Mouse (Mus musculus): Measurements from ENCODE around the gene Zfp804a.

DNA sequence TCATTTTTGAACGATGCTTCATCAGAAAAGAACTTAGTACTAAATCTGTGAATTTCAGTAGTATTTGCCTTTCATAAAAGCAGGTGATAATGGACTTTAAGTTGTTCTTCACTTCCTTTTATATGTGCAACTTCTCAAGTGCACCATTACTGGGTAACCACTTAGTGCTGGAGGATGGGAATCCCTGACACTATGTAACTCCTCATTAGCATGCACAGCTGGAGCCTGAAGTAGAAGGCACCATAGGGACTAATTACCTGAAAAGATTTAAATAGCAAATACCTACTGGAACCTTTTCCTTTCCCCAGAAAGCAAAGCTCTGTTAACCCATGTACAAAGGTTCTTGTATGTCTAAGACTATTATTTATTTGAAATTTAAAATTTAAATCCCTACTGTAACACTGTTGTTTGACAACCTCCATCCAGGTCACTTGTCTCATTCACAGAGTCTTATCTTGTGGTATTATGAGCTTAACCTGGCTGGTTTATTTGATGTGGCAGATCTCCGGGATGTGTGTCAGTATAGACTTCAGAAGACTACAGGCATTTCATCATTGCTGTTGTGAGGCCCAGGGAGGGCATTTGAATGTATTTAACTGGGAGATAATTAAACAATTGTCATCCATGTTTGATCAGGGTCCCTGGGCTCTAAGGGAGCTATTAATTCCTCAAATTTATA is 229.7 kb downstream of the Zfp804a start:
- TF ChIP-seq POLR2A (IDR thresholded peaks at IDR 0.05; ENCODE audit: insufficient read depth, low read depth, low read length): no peak
- no peak for TF ChIP-seq CTCF (IDR thresholded peaks at IDR 0.05)
- TF ChIP-seq EP300 (IDR thresholded peaks at IDR 0.05; ENCODE audit: insufficient read depth, low read depth, low read length): no peak

All from heart, adult 2 months (tissue).